Mouse (Mus musculus) brain, embryonic 14.5 days (tissue): ENCODE data around the gene Lsm14b.

Source experiments
- CTCF ChIP-seq: fragments of 200-500 bp; IDR thresholded peaks from 2 replicates; pipeline ENCODE4 v1.5.1; 2012; ENCODE audit warnings: inconsistent platforms, mild to moderate bottlenecking, moderate library complexity, borderline replicate concordance; ENCODE audit not compliant: insufficient read depth, insufficient read length; ENCODE audit errors: extremely low read depth
- POLR2A ChIP-seq: fragments of 200-500 bp; IDR thresholded peaks from 2 replicates; pipeline ENCODE4 v1.6.1; 2012; ENCODE audit warnings: mild to moderate bottlenecking, inconsistent platforms, borderline replicate concordance; ENCODE audit not compliant: poor library complexity, insufficient read depth, insufficient read length, severe bottlenecking; ENCODE audit errors: extremely low read depth

DNA sequence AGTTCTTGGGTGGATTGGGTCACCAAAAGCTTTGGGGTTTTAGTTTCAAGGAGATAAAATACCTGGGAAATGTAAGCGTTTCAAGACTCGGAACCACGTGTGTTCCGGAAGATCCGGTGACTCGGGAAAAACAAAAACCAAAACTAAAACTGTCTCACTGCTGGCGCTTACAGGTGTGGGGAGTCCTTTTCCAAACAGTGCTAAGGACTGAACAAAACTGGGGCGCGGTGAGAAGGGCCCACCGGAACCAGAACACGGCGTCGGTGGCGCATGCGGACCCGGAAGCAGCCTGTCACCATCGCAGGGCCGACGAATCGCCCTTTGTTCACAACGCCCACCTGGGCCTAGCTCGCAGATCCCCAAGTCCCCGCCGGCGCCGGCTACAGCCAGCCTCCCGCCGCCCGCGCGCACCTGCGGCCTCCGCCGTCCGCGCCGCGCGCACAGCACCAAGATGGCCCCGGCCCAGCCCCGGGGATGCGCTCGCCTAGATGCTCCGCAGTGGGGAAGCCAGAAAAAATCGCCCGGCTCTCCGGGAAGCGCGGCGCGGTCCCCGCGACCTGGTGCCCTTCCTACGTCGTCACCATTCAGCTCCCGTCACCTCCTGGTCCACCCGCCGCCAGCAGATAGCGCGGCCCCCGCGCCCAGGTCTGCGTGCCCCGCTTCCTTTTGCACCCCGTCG is 16.9 kb downstream of the Lsm14b start:
- TF ChIP-seq CTCF (no peak), POLR2A (no peak)
